Mouse (Mus musculus): ENCODE measurements around the gene Pinlyp. TPM values are rescaled to one million over a fixed set of nuclear protein-coding genes. Genes with fewer than 3 reads are reported as not detected.

Gene Pinlyp
- polyA plus RNA-seq, 1 experiment from 2014 or later: 0.19 TPM

DNA sequence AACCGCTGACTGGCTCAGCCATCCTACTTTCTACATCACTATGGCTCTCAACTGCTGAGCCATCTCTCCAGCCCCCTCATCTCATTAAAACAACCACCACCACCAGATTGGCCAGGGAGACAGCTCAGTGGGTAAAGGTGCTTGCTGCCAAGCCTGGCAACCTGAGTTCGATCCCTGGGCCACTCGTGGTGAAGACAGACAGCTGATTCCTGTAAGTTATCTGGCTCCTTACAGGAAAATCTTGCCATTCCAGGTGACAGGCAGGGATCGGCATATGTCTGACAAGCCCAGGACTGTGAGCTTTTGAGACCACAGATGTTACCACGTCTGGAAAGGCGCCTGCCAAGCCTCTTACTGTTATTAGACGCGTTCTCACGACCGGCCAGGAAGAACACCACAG is 31.9 kb upstream of the Pinlyp start:
- no peaks in the 10 kb centered on the region for H3K9me3 ChIP-seq (ENCODE audit: low read length)
- no peak for DNase-seq (ENCODE audit: low spot score)
- no peak overlapping the region for H3K9ac ChIP-seq (replicated peaks; ENCODE audit: low read depth)
- no peaks in the 10 kb centered on the region for H3K36me3 ChIP-seq (ENCODE audit: insufficient read depth, low read length)
- 87% methylated on average over 10 of the region's 10 CpGs for WGBS
- no peaks in the 10 kb centered on the region for H3K4me1 ChIP-seq (ENCODE audit: insufficient read depth, low read depth, low read length)
- H3K4me3 ChIP-seq (ENCODE audit: low read depth, low read length): no peak overlapping the region
- no peak for ATAC-seq
- H3K27me3 ChIP-seq (replicated peaks; ENCODE audit: insufficient read depth, low read length): no peaks in the 10 kb centered on the region
- H3K4me2 ChIP-seq (replicated peaks; ENCODE audit: low read depth, low read length): no peak overlapping the region
- TF ChIP-seq EP300 (IDR thresholded peaks at IDR 0.05) (no peak), CTCF (IDR thresholded peaks at IDR 0.05) (no peak)
- H3K27ac ChIP-seq (ENCODE audit: low read length): no peak overlapping the region

DNA sequence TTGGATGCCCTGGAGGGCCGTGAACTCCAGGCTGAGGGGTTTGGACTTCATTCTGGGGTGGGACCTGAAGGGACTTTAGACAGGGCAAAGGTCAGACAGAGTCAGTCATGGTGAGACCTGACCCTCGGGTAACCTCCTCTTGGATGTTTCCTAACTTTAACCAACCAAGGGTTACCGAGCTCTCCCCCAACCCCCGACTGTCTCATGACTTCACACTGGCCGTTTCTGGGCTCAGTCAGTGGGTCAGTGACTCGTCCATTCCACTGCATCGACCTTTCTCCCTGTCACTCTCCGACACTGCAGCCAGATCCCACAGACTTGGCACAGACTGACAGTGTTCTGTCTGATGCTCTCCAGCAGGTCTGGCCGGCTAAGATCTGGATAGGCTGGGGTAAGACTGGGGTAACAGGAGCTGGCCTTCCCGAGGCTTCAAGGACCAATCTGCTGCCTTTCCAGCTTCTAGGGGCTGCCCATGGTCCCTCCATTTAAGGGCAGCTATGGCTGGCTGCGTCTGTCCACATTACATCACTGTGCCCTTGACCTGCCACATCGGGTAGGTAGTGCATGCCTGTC is 28.4 kb upstream of the Pinlyp start:
- ATAC-seq (peak; percentile 32), DNase-seq (ENCODE audit: low spot score) (peak; percentile 15)
- no peaks in the 10 kb centered on the region for H3K27me3 ChIP-seq (replicated peaks; ENCODE audit: insufficient read depth, low read length)
- H3K4me3 ChIP-seq (ENCODE audit: low read depth, low read length): no peak overlapping the region
- H3K4me2 ChIP-seq (replicated peaks; ENCODE audit: low read depth, low read length): no peak overlapping the region
- no peaks in the 10 kb centered on the region for H3K4me1 ChIP-seq (ENCODE audit: insufficient read depth, low read depth, low read length)
- no peak overlapping the region for H3K27ac ChIP-seq (ENCODE audit: low read length)
- 51% methylated on average over 12 of the region's 12 CpGs for WGBS
- H3K9ac ChIP-seq (replicated peaks; ENCODE audit: low read depth): no peak overlapping the region
- TF ChIP-seq CTCF (IDR thresholded peaks at IDR 0.05) (no peak), EP300 (IDR thresholded peaks at IDR 0.05) (no peak)
- no peaks in the 10 kb centered on the region for H3K9me3 ChIP-seq (ENCODE audit: low read length)
- H3K36me3 ChIP-seq (ENCODE audit: insufficient read depth, low read length): 0 out of 2 replicates have a peak, but pooled peaks cover 4% of the 10 kb centered on the region

DNA sequence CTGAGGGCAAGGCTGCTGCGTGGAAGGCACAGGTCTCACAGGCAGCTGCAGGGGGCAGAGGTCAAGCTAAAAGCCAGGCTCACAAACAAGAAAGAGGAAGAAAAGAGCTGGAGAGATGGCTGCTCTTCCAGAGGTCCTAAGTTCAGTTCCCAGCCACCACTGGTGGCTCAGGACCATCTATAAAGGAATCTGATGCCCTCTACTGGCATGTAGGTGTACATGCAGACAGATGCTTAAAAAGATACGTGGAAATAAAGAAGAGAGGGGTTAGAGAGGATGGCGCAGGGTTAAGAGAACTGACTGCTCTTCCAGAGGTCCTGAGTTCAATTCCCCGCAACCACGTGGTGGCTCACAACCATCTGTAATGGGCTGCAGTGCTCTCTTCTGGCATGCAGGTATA is 26.5 kb upstream of the Pinlyp start:
- DNase-seq (ENCODE audit: low spot score) (no peak), ATAC-seq (no peak)
- Histone ChIP-seq H3K4me3 (ENCODE audit: low read depth, low read length) (no peak overlapping the region), H3K27me3 (replicated peaks; ENCODE audit: insufficient read depth, low read length) (no peaks in the 10 kb centered on the region), H3K36me3 (ENCODE audit: insufficient read depth, low read length) (peaks cover 11% of the 10 kb centered on the region; the same call in 1 of the 2 replicates), H3K4me1 (ENCODE audit: insufficient read depth, low read depth, low read length) (no peaks in the 10 kb centered on the region), H3K27ac (ENCODE audit: low read length) (no peak overlapping the region), H3K4me2 (replicated peaks; ENCODE audit: low read depth, low read length) (no peak overlapping the region), H3K9ac (replicated peaks; ENCODE audit: low read depth) (no peak overlapping the region), H3K9me3 (ENCODE audit: low read length) (no peaks in the 10 kb centered on the region)
- TF ChIP-seq EP300 (IDR thresholded peaks at IDR 0.05) (no peak), CTCF (IDR thresholded peaks at IDR 0.05) (peak; percentile 53)
- WGBS: 52% methylated on average over 5 of the region's 5 CpGs

DNA sequence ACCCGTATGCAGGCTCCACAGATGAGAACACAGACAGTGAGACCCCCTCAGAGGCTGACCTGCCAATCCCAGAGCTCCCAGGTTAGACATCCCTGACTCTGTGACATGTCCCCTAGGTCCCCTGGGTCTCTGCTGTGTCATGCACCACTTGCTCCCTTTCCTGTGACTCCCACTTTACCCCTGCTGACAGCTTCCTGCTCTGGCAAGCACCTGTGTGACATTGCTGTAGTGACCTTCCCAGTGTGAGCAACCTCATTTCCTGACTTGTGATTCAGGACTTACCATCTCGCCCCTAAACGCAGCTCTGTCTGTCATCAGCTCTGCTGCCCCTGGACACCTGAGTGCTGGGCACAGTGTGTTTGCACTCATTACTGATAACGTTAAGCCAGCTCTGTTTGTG is 25.2 kb upstream of the Pinlyp start:
- Histone ChIP-seq H3K4me1 (ENCODE audit: insufficient read depth, low read depth, low read length) (no peaks in the 10 kb centered on the region), H3K27ac (ENCODE audit: low read length) (no peak overlapping the region), H3K9ac (replicated peaks; ENCODE audit: low read depth) (no peak overlapping the region), H3K4me2 (replicated peaks; ENCODE audit: low read depth, low read length) (no peak overlapping the region), H3K36me3 (ENCODE audit: insufficient read depth, low read length) (peaks cover 18% of the 10 kb centered on the region), H3K27me3 (replicated peaks; ENCODE audit: insufficient read depth, low read length) (no peaks in the 10 kb centered on the region), H3K4me3 (ENCODE audit: low read depth, low read length) (no peak overlapping the region), H3K9me3 (ENCODE audit: low read length) (no peaks in the 10 kb centered on the region)
- ATAC-seq: no peak
- no peak for DNase-seq (ENCODE audit: low spot score)
- TF ChIP-seq CTCF (IDR thresholded peaks at IDR 0.05): no peak
- TF ChIP-seq EP300 (IDR thresholded peaks at IDR 0.05): no peak
- 72% methylated on average over 4 of the region's 4 CpGs for WGBS

- DNase-seq (ENCODE audit: low spot score) (no peak), ATAC-seq (no peak)
- Histone ChIP-seq H3K4me2 (replicated peaks; ENCODE audit: low read depth, low read length) (no peak overlapping the region), H3K9ac (replicated peaks; ENCODE audit: low read depth) (no peak overlapping the region), H3K27me3 (replicated peaks; ENCODE audit: insufficient read depth, low read length) (no peaks in the 10 kb centered on the region), H3K9me3 (ENCODE audit: low read length) (no peaks in the 10 kb centered on the region), H3K4me3 (ENCODE audit: low read depth, low read length) (no peak overlapping the region), H3K4me1 (ENCODE audit: insufficient read depth, low read depth, low read length) (no peaks in the 10 kb centered on the region), H3K36me3 (ENCODE audit: insufficient read depth, low read length) (peaks cover 22% of the 10 kb centered on the region), H3K27ac (ENCODE audit: low read length) (no peak overlapping the region)
- TF ChIP-seq CTCF (IDR thresholded peaks at IDR 0.05): no peak
- no peak for TF ChIP-seq EP300 (IDR thresholded peaks at IDR 0.05)
- WGBS: 85% methylated on average over 4 of the region's 4 CpGs
Measured at GRCm38 (mm10) chr7:24568512-24568911, 22.6 kb upstream of the Pinlyp start.

- H3K4me1 ChIP-seq (ENCODE audit: insufficient read depth, low read depth, low read length): no peaks in the 10 kb centered on the region
- no peak overlapping the region for H3K27ac ChIP-seq (ENCODE audit: low read length)
- no peaks in the 10 kb centered on the region for H3K27me3 ChIP-seq (replicated peaks; ENCODE audit: insufficient read depth, low read length)
- peaks cover 23% of the 10 kb centered on the region for H3K36me3 ChIP-seq (ENCODE audit: insufficient read depth, low read length)
- TF ChIP-seq CTCF (IDR thresholded peaks at IDR 0.05) (no peak), EP300 (IDR thresholded peaks at IDR 0.05) (no peak)
- H3K9ac ChIP-seq (replicated peaks; ENCODE audit: low read depth): no peak overlapping the region
- no peak for DNase-seq (ENCODE audit: low spot score)
- WGBS: 90% methylated on average over 9 of the region's 9 CpGs
- no peaks in the 10 kb centered on the region for H3K9me3 ChIP-seq (ENCODE audit: low read length)
- H3K4me3 ChIP-seq (ENCODE audit: low read depth, low read length): no peak overlapping the region
- no peak for ATAC-seq
- H3K4me2 ChIP-seq (replicated peaks; ENCODE audit: low read depth, low read length): no peak overlapping the region
Measured at GRCm38 (mm10) chr7:24566206-24566605, 20.3 kb upstream of the Pinlyp start.

- H3K4me1 ChIP-seq (ENCODE audit: insufficient read depth, low read depth, low read length): no peaks in the 10 kb centered on the region
- no peak overlapping the region for H3K4me3 ChIP-seq (ENCODE audit: low read depth, low read length)
- WGBS: 93% methylated on average over 11 of the region's 11 CpGs
- H3K27me3 ChIP-seq (replicated peaks; ENCODE audit: insufficient read depth, low read length): no peaks in the 10 kb centered on the region
- peaks cover 23% of the 10 kb centered on the region for H3K36me3 ChIP-seq (ENCODE audit: insufficient read depth, low read length)
- TF ChIP-seq CTCF (IDR thresholded peaks at IDR 0.05): no peak
- TF ChIP-seq EP300 (IDR thresholded peaks at IDR 0.05): no peak
- ATAC-seq: no peak
- no peak overlapping the region for H3K4me2 ChIP-seq (replicated peaks; ENCODE audit: low read depth, low read length)
- no peak overlapping the region for H3K9ac ChIP-seq (replicated peaks; ENCODE audit: low read depth)
- no peaks in the 10 kb centered on the region for H3K9me3 ChIP-seq (ENCODE audit: low read length)
- DNase-seq (ENCODE audit: low spot score): no peak
- no peak overlapping the region for H3K27ac ChIP-seq (ENCODE audit: low read length)
Measured at GRCm38 (mm10) chr7:24565627-24566026, 19.7 kb upstream of the Pinlyp start.
